Mouse (Mus musculus): ENCODE results near the gene Camk1d. TPM values are rescaled to one million over a fixed set of nuclear protein-coding genes. Genes with fewer than 3 reads are reported as not detected.
A peak's percentile ranks its signal among the peaks of the same experiment; 100 is the strongest.

Camk1d gene
- total and polyA plus RNA-seq, 3 experiments, result 4.6 to 12.4 (median 4.8) TPM

DNA sequence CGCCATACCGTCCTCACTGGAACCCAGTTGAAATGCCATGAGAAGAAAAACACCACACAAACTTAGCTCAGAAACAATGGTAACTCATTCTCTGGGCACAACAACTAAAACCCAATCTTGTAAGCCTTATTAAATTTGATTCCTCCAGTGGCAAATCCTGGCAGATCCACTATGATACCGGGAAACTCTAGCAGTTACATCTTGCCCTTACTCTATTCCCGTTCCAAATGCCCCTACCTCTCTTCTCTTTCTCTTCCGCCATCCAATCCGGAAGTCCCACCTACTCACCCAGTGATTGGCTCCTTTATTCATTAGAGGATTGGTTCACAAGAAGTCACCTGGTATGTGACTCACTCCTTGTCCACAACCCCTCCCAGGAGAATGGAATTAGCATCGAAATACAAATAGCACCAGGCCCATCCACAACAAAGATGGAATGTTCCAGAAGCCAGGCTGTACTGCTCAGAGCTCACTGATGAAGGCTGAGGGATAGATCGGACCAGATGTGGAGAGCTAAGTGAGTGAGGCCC lies 46.2 kb upstream of the Camk1d start:
- Histone ChIP-seq H3K79me2 (replicated peaks; ENCODE audit: control insufficient read depth, extremely low read depth, insufficient read depth, poor library complexity, severe bottlenecking) (no peaks in the 10 kb centered on the region), H3K9me3 (replicated peaks; ENCODE audit: low read length) (no peaks in the 10 kb centered on the region), H3K4me2 (ENCODE audit: insufficient read depth, low read depth, poor library complexity, severe bottlenecking) (peak overlapping the region; percentile 44; the same call in 1 of the 2 replicates), H3K9ac (ENCODE audit: insufficient read depth, low read depth) (peak overlapping the region; percentile 55), H3K36me3 (replicated peaks in 1 of 2; ENCODE audit: control insufficient read depth in 1 of 2, insufficient read depth in 1 of 2, low read length in 1 of 2) (no peaks in the 10 kb centered on the region), H3K4me1 (ENCODE audit: control insufficient read depth in 1 of 2, insufficient read depth in 2 of 2) (peaks cover 8% of the 10 kb centered on the region in 2 experiments; a peak in 3 of 4 replicates), H3K4me3 (replicated peaks in 1 of 3; ENCODE audit: low read depth in 2 of 3, low read length in 2 of 3, poor library complexity in 1 of 3) (peak overlapping the region in 2 of 3 experiments; percentile 35 to 64), H3K27me3 (replicated peaks) (no peaks in the 10 kb centered on the region), H3K27ac (ENCODE audit: insufficient read depth, low read depth) (no peak overlapping the region)
- in situ Hi-C loops (cut with MboI; ENCODE audit: low pct_ligation_motif_present, low pct_unique_long_range_greater_than_20kb, low sequenced_read_pairs) (no loop called here), dilution Hi-C loops (cut with MboI; ENCODE audit: extremely low pct_ligation_motif_present, extremely low pct_unique_long_range_greater_than_20kb, low sequenced_read_pairs) (no loop called here)
- DNase-seq (ENCODE audit: extremely low read depth), result no peak
- TF ChIP-seq ELF1 (IDR thresholded peaks at IDR 0.05; ENCODE audit: low read depth, low read length), result peak; percentile 79
- 0 out of 2 replicates have a peak, but pooled peaks have one; percentile 49 for TF ChIP-seq TBP (conservative IDR thresholded peaks at IDR 0.05; ENCODE audit: low read depth, low read length)
- peak; percentile 49 for TF ChIP-seq HCFC1 (IDR thresholded peaks at IDR 0.05; ENCODE audit: low read depth, low read length)
- no peak for TF ChIP-seq GABPA (IDR thresholded peaks at IDR 0.05; ENCODE audit: insufficient replicate concordance, low read depth, low read length)
- TF ChIP-seq POLR2A (IDR thresholded peaks at IDR 0.05; ENCODE audit: low read depth, low read length), result peak; percentile 61; the same call in 1 of the 2 replicates
- peak; percentile 53 for TF ChIP-seq USF1 (IDR thresholded peaks at IDR 0.05; ENCODE audit: low read depth, low read length)
- TF ChIP-seq CHD2 (IDR thresholded peaks at IDR 0.05; ENCODE audit: low read length), result no peak
- TF ChIP-seq TCF12 (IDR thresholded peaks at IDR 0.05; ENCODE audit: low read depth, low read length), result peak; percentile 47; the same call in 1 of the 2 replicates
- no peak for TF ChIP-seq MEF2A (IDR thresholded peaks at IDR 0.05; ENCODE audit: borderline replicate concordance, low read depth, low read length)
- no peak for TF ChIP-seq BHLHE40 (IDR thresholded peaks at IDR 0.05; ENCODE audit: low read depth, low read length)
- TF ChIP-seq JUND (conservative IDR thresholded peaks at IDR 0.05; ENCODE audit: low read depth, low read length), result no peak
- peak; percentile 58 for TF ChIP-seq NELFE (IDR thresholded peaks at IDR 0.05; ENCODE audit: low read depth, low read length)
- no peak for TF ChIP-seq EP300 (IDR thresholded peaks at IDR 0.05; ENCODE audit: low read length)
- TF ChIP-seq CHD1 (IDR thresholded peaks at IDR 0.05; ENCODE audit: low read depth, low read length), result no peak

DNA sequence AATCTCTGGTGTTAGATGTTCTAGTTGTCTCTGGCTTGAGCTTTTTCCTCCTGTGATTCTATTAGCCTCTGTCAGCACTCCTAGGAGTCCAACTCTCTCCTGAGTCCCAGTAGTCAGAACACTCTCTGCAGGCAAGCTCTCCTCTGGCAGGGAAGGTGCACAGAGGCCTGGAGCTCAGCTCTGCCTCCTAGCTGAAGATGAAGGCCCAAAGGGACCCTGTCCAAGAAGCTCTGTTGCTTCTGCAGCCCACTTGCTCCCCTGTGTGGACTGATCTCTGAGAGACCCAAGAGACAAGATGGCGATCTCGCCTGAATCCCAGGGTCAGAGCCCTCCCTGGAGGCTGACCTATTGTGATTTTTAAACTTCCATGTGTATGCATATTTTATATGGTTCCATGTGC lies 44.3 kb upstream of the Camk1d start:
- in situ Hi-C loops (cut with MboI; ENCODE audit: low pct_ligation_motif_present, low pct_unique_long_range_greater_than_20kb, low sequenced_read_pairs), result no loop called here
- dilution Hi-C loops (cut with MboI; ENCODE audit: extremely low pct_ligation_motif_present, extremely low pct_unique_long_range_greater_than_20kb, low sequenced_read_pairs), result no loop called here
- DNase-seq (ENCODE audit: extremely low read depth), result no peak

More for the DNA sequence above, 44.3 kb upstream of the Camk1d start:
- Histone ChIP-seq H3K27me3 (replicated peaks) (no peaks in the 10 kb centered on the region), H3K27ac (ENCODE audit: insufficient read depth, low read depth) (no peak overlapping the region), H3K9me3 (replicated peaks; ENCODE audit: low read length) (no peaks in the 10 kb centered on the region), H3K79me2 (replicated peaks; ENCODE audit: control insufficient read depth, extremely low read depth, insufficient read depth, poor library complexity, severe bottlenecking) (no peaks in the 10 kb centered on the region), H3K4me2 (ENCODE audit: insufficient read depth, low read depth, poor library complexity, severe bottlenecking) (no peak overlapping the region), H3K4me3 (replicated peaks in 1 of 3; ENCODE audit: low read depth in 2 of 3, low read length in 2 of 3, poor library complexity in 1 of 3) (no peak overlapping the region), H3K4me1 (ENCODE audit: control insufficient read depth in 1 of 2, insufficient read depth in 2 of 2) (no peaks in the 10 kb centered on the region), H3K9ac (ENCODE audit: insufficient read depth, low read depth) (no peak overlapping the region), H3K36me3 (replicated peaks in 1 of 2; ENCODE audit: control insufficient read depth in 1 of 2, insufficient read depth in 1 of 2, low read length in 1 of 2) (no peaks in the 10 kb centered on the region)
- TF ChIP-seq USF2 (conservative IDR thresholded peaks at IDR 0.05; ENCODE audit: low read depth, low read length) (no peak), IRF4 (IDR thresholded peaks at IDR 0.05; ENCODE audit: low read depth, low read length) (no peak), MAZ (IDR thresholded peaks at IDR 0.05; ENCODE audit: low read depth, low read length) (no peak), USF1 (IDR thresholded peaks at IDR 0.05; ENCODE audit: low read depth, low read length) (no peak), KAT2A (IDR thresholded peaks at IDR 0.05; ENCODE audit: insufficient replicate concordance, low read length) (no peak), CTCF (conservative IDR thresholded peaks at IDR 0.05 in 1 of 2, IDR thresholded peaks at IDR 0.05 in 1 of 2; ENCODE audit: low read depth in 2 of 2, low read length in 2 of 2) (peak in 1 of 2 experiments; percentile 62; a peak in 2 of 4 replicates), MXI1 (IDR thresholded peaks at IDR 0.05; ENCODE audit: low read depth, low read length) (no peak), RAD21 (IDR thresholded peaks at IDR 0.05; ENCODE audit: low read depth, low read length) (peak; percentile 44), SMC3 (IDR thresholded peaks at IDR 0.05; ENCODE audit: low read depth, low read length) (peak; percentile 43), POLR2AphosphoS2 (IDR thresholded peaks at IDR 0.05; ENCODE audit: low read depth, low read length) (no peak), UBTF (IDR thresholded peaks at IDR 0.05; ENCODE audit: low read depth, low read length) (no peak), CHD1 (IDR thresholded peaks at IDR 0.05; ENCODE audit: low read depth, low read length) (no peak)
